Mouse (Mus musculus) adrenal gland (tissue): ENCODE measurements around the gene Ccdc88b.
"Not testable (repeated sequence)": the region's sequence is repeated elsewhere in the genome, so short reads cannot be mapped to it uniquely, and the experiment has no call there.

Experiments used
- intact Hi-C: fragments of 180-260 bp; cut with DNase I; formaldehyde crosslinking; loops from one replicate; pipeline ENCODE4 v1.15.1; 2025
- long read RNA-seq, 2 experiments: library from polyadenylated mRNA; unstranded; transcript quantifications; one replicate each; pipeline ENCODE4 v2.0.0; 2020; ENCODE audit warnings: borderline replicate concordance in 1 of 2; ENCODE audit not compliant: insufficient replicate concordance in 1 of 2

Gene Ccdc88b
- long read RNA-seq, experiment 1 = 0 reads
- long read RNA-seq, experiment 2 = 0 reads

- intact Hi-C loops = loop anchor here (5.0 kb wide), 1 partner anchor 371 kb away; no protein-coding TSS in a partner anchor
Measured at GRCm38 (mm10) chr19:6858031-6858430, at the start of gene Ccdc88b. Gene Ccdc88b (minus strand): TSS chr19:6858211.

- intact Hi-C loops = no loop called here
Measured at GRCm38 (mm10) chr19:6907094-6907493, 49.1 kb upstream of the Ccdc88b start.

GRCm38 (mm10) chr19:6906199-6906598, 48.2 kb upstream of the Ccdc88b start:
- intact Hi-C loops = no loop called here

- intact Hi-C loops = no loop called here
Measured at GRCm38 (mm10) chr19:6905498-6906159, 47.6 kb upstream of the Ccdc88b start.

- intact Hi-C loops = no loop called here
Measured at GRCm38 (mm10) chr19:6904846-6905245, 46.8 kb upstream of the Ccdc88b start.

GRCm38 (mm10) chr19:6903031-6903430, 45.0 kb upstream of the Ccdc88b start:
- intact Hi-C loops = no loop called here

- intact Hi-C loops = no loop called here
Measured at GRCm38 (mm10) chr19:6899641-6900040, 41.6 kb upstream of the Ccdc88b start.

GRCm38 (mm10) chr19:6895608-6896305, 37.7 kb upstream of the Ccdc88b start:
- intact Hi-C loops = not testable (repeated sequence)

- intact Hi-C loops = no loop called here
Measured at GRCm38 (mm10) chr19:6893731-6894451, 35.9 kb upstream of the Ccdc88b start.

GRCm38 (mm10) chr19:6892512-6892911, 34.5 kb upstream of the Ccdc88b start:
- intact Hi-C loops = no loop called here

GRCm38 (mm10) chr19:6877965-6878364, 20.0 kb upstream of the Ccdc88b start:
- intact Hi-C loops = no loop called here

- intact Hi-C loops = no loop called here
Measured at GRCm38 (mm10) chr19:6876799-6877198, 18.8 kb upstream of the Ccdc88b start.

- intact Hi-C loops = no loop called here
Measured at GRCm38 (mm10) chr19:6875834-6876233, 17.8 kb upstream of the Ccdc88b start.

- intact Hi-C loops = no loop called here
Measured at GRCm38 (mm10) chr19:6874257-6874656, 16.2 kb upstream of the Ccdc88b start.

GRCm38 (mm10) chr19:6872701-6873100, 14.7 kb upstream of the Ccdc88b start:
- intact Hi-C loops = no loop called here

GRCm38 (mm10) chr19:6871574-6872271, 13.7 kb upstream of the Ccdc88b start:
- intact Hi-C loops = no loop called here

- intact Hi-C loops = no loop called here
Measured at GRCm38 (mm10) chr19:6869355-6869754, 11.3 kb upstream of the Ccdc88b start.

- intact Hi-C loops = no loop called here
Measured at GRCm38 (mm10) chr19:6861451-6861850, 3.4 kb upstream of the Ccdc88b start.

- intact Hi-C loops = no loop called here
Measured at GRCm38 (mm10) chr19:6860706-6861105, 2.7 kb upstream of the Ccdc88b start.

GRCm38 (mm10) chr19:6859971-6860370, 2.0 kb upstream of the Ccdc88b start:
- intact Hi-C loops = loop anchor here (5.0 kb wide), 1 partner anchor 373 kb away; no protein-coding TSS in a partner anchor

GRCm38 (mm10) chr19:6859032-6859651, 1.1 kb upstream of the Ccdc88b start:
- intact Hi-C loops = loop anchor here (5.0 kb wide), 1 partner anchor 372 kb away; no protein-coding TSS in a partner anchor
